Mouse (Mus musculus): Measurements from ENCODE around the gene B3gnt3.

DNA sequence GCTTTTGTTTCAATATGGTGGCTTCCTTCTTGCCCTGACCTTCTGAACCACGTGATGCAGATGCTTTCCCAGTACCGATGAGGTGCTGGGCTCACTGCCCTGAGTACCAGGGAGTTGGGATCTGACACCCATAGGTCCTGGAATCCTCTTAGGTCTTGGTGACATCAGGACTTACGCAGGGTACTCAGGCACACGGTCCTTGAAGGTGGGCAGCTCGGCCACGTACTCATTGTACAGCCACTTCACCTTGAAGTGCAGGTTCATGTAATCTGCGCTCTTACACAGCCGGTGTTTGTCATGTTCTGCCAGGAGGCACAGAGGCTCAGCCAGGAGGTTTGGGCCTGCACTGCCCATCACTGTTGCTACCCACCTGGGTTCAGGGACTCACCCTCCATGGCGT is 56.1 kb downstream of the B3gnt3 start:
- TF ChIP-seq EP300 (optimal IDR thresholded peaks at IDR 0.05) (no peak), CTCF (IDR thresholded peaks at IDR 0.05; ENCODE audit: low read depth) (no peak)

All from stomach, postnatal 0 days (tissue).